Mouse (Mus musculus) embryonic fibroblast, embryonic 13.5 days (primary cell): ENCODE results near the gene Gimap9. TPM values are rescaled to one million over a fixed set of nuclear protein-coding genes. Genes with fewer than 3 reads are reported as not detected.

Experiments
- H3K27ac ChIP-seq: 2 replicates; pipeline ENCODE4 v1.5.1; 2012; ENCODE audit warnings: low read length, control low read depth, inconsistent platforms; ENCODE audit not compliant: insufficient read depth
- H3K4me1 ChIP-seq: 2 replicates; pipeline ENCODE4 v1.6.1; 2011; ENCODE audit warnings: low read length; ENCODE audit not compliant: control insufficient read depth, insufficient read depth
- H3K4me3 ChIP-seq: 2 replicates; pipeline ENCODE4 v1.5.1; 2011; ENCODE audit warnings: mild to moderate bottlenecking, control low read depth, low read length; ENCODE audit not compliant: insufficient read depth
- CTCF ChIP-seq: IDR thresholded peaks from 2 replicates; pipeline ENCODE4 v1.5.1; 2011; ENCODE audit warnings: mild to moderate bottlenecking, control low read depth, low read length, moderate library complexity, borderline replicate concordance; ENCODE audit not compliant: insufficient read depth
- POLR2A ChIP-seq: IDR thresholded peaks from 2 replicates; pipeline ENCODE4 v1.6.1; 2011; ENCODE audit warnings: low read depth, mild to moderate bottlenecking, control low read depth, low read length, moderate library complexity
- polyA plus RNA-seq: library from polyadenylated mRNA; stranded (reverse); fragments of >200 nt; gene quantifications from 2 replicates; pipeline ENCODE4 v1.2.4, GENCODE M21; 2011; ENCODE audit warnings: low read depth; ENCODE audit not compliant: missing spikeins, insufficient read length

Gene Gimap9
- polyA plus RNA-seq, 1 experiment, result 1.7 TPM

DNA sequence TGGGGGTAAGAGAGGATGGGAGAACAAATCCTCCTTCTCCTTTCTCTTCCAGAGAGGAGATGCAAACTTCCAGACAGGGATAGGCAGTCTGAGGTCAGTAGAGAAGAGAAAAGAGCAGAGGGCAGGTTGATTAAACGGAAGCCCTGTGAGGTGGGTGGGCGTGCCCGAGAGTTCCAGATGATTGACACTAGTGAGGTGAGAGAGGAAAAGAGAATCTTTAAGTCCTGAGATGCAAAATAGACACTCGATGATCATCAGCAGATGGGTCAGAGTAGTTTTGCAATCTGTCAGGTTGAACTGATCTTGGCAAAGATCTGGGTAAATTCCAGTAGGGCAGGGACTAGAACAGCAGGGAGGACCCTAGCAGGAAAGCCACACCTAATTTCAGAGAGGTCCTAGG is 11.2 kb upstream of the Gimap9 start:
- H3K4me1 ChIP-seq, result no peaks in the 10 kb centered on the region

DNA sequence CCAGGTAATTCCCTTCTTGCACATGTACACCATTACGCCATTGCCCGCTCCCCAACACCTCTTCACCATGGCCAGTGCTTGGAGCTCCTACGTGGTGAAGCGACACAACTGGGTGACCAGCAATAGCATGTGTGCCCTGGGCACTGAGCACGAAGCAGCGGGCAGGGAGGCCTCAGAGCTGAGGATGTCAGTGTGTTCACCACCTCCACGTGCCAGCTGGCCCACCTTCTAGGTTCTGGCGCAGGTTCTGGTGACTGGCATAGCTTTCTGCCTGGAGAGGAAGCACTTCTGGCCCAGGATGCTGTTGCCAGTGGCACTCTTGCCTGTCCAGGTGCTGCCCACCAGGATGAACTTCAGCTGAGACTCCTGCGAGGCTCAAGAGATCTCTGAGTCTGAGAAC is 10.5 kb upstream of the Gimap9 start:
- no peak overlapping the region for H3K27ac ChIP-seq
- H3K4me3 ChIP-seq, result no peak overlapping the region
- no peak for TF ChIP-seq CTCF
- TF ChIP-seq POLR2A, result no peak
- H3K4me1 ChIP-seq, result no peaks in the 10 kb centered on the region

More for the DNA sequence above, 11.2 kb upstream of the Gimap9 start:
- no peak for TF ChIP-seq POLR2A
- TF ChIP-seq CTCF, result no peak
- Histone ChIP-seq H3K27ac (no peak overlapping the region), H3K4me3 (no peak overlapping the region)

DNA sequence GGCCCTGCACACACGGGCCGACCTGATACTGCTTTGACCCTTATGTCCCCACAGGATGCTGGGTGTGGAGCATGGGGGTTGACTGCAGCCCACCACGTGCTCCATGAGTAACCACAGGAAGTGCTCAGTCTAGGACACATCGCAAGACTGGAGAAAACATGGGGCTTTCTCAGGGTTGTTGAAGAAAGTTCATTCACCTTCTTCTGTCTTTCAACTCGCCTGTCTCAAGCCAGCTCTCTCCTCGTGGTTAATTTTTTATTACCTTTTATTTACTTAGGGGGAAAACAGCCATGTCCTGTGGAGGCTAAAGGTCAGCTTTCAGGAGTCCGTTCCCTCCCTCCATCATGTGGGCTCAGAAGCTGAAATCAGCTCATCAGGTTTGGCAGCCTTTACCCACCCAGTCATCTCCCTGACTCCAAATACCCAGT is 9.8 kb upstream of the Gimap9 start:
- H3K27ac ChIP-seq, result no peak overlapping the region
- TF ChIP-seq POLR2A (no peak), CTCF (no peak)
- no peaks in the 10 kb centered on the region for H3K4me1 ChIP-seq
- no peak overlapping the region for H3K4me3 ChIP-seq

DNA sequence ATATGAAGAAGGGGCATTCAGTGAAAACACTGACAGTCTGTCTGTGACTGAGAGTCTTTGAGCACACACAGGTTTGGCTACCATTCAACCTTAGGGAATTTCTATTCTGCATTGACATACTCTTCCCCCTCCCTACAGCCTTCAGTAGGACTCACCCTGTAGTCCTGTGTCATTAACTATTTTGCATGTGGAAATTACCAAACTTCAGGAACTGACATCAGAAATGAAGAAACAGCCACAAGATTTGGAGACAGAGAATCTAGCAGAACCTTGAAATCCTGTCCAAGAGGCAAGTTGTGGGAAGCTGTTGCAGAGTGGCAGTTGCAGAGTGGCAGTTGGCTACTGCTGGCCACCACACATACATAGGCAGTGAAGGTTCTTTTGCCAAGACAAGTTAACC is 7.9 kb upstream of the Gimap9 start:
- no peak overlapping the region for H3K27ac ChIP-seq
- H3K4me3 ChIP-seq, result no peak overlapping the region
- TF ChIP-seq CTCF (no peak), POLR2A (no peak)
- no peaks in the 10 kb centered on the region for H3K4me1 ChIP-seq

DNA sequence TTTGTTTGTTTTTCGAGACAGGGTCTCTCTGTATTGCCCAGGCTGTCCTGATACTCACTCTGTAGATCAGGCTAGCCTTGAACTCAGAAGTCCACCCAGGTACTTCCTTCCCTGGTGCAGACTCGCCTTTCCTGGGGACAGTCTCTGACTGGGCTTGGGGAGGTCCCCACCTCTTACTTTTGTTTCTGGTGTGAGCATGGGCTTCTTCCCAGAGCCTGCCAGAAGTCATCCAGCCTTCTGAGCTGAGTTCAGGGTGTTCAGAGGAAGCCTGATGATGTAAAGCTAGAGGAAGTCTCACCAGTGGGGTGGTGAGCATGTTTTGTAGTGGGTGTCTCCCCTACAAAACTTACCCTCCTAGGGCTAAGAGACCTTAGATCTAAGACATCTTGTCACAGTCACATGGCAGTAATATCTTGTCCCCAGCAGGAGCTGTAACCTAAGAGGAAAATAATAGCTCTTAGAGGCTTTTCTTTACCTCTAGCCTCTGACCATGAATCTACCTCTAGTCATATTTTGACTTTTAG is 6.4 kb upstream of the Gimap9 start:
- TF ChIP-seq POLR2A (no peak), CTCF (no peak)
- Histone ChIP-seq H3K4me1 (no peaks in the 10 kb centered on the region), H3K4me3 (no peak overlapping the region), H3K27ac (no peak overlapping the region)

DNA sequence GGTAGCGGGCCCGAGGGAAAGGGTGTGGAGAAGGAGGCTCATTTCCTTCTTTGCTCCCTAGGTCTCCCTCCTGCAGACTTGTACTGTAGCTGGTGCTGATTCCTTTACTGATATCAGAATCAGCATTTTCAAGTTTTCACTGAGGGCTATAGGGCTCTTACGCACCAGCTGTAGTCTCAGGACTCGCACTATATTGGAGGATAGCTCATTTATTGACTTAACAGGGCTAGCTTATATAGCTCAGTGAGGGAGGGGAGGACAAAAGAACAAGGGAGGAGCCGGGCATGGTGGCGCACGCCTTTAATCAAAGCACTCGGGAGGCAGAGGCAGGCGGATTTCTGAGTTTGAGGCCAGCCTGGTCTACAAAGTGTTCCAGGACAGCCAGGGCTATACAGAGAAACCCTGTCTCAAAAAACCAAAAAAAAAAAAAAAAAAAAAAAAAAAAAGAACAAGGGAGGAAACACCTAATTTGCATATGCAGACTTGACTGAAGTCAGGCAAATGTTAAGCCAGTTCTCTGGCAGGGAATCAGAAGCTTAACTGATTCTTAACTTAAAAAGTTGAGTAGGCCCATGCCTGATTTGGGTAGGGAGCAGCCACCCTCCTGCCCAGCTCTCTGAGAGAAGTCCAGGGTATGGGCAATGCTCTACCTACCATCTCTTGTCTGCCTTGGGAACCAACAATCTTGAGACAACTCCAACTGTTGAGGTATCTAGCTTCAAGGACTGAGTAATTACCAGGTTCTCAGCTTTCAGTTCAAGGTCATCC is 1.5 kb upstream of the Gimap9 start:
- H3K27ac ChIP-seq, result no peak overlapping the region
- H3K4me3 ChIP-seq, result no peak overlapping the region
- TF ChIP-seq CTCF (no peak), POLR2A (no peak)
- H3K4me1 ChIP-seq, result no peaks in the 10 kb centered on the region

DNA sequence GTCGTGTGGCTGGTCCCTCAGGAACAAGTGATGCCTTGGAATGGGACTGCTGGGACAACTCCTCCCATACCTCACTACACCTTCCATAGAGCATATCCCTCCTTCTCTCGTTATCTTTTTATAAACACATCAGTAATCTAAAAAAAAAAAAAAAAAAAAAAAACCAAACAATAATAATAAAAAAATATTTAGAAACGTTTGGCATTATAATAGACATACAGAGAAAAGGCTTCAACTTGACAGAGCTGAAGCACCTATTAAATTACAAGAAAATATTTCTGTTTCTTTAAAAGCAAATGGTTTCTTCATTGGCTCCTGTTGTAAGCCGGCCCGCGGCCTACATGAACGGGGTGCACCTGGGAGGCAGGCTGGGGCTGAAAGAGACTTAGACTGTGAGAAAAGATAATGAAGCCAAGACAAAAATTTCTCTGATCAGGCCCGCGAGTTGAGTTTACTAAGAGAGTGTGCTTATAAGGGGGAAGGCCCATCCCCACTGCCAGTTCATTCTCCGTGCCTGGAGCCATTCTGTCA is 464 bp upstream of the Gimap9 start:
- Histone ChIP-seq H3K4me3 (no peak overlapping the region), H3K4me1 (no peaks in the 10 kb centered on the region), H3K27ac (no peak overlapping the region)
- TF ChIP-seq POLR2A (no peak), CTCF (no peak)

DNA sequence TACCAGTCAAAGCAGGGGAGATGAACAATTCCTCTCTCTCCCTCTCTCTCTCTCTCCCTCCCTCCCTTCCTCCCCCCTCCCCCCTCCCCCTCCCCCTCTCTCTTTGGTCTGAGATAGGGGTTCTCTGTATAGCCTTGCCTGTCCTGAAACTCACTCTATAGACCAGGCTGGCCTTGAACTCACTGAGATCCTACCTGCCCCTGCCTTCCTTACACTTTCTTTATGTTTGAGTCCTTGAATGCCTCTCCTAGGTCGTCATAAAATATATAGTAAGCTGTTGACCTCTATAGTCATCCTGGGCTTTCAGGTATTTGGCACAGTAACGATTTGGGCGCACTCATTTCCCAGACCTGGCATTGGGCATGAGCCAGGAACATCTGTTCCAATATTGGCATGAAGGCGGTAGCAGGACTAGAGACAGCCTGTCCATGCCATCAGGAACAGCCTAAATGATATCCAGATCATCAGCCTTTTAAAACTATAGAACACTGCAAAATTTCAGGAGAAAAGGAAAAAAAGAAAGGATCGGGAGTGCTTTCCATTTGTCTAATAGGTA is 1.0 kb downstream of the Gimap9 start:
- H3K4me3 ChIP-seq, result no peak overlapping the region

DNA sequence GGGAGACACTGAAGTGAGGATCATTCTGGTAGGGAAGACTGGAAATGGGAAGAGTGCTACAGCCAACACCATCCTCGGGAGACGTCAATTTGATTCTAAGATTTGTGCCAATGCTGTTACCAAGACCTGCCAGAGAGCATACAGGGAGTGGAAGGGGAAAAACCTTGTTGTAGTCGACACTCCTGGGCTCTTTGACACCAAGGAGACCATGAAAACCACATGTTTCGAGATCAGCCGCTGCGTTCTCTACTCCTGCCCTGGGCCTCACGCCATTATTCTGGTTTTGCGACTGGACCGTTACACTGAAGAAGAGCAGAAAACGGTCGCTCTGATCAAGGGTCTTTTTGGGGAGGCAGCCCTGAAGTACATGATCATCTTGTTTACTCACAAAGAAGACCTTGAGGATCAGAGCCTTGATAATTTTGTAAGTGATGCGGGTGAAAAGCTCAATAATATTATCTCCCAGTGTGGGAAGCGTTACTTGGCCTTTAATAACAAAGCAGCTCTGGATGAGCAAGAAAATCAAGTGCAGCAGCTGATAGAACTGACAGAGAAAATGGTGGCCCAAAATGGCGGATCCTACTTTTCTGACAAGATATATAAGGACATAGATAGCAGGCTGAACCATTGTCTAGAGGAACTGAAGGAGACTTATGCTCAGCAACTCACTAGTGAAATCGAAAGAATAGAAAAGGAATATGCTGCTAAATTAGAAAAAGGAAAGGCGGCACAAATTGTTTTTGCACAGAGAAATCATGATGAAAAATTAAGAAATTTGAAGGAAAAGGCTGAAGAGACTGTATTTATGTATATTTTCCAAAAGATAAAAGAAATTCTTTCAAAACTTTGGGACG is 1.8 kb downstream of the Gimap9 start:
- Histone ChIP-seq H3K4me1 (no peaks in the 10 kb centered on the region), H3K4me3 (no peak overlapping the region), H3K27ac (no peak overlapping the region)
- TF ChIP-seq POLR2A (no peak), CTCF (no peak)

More for the DNA sequence above, 1.0 kb downstream of the Gimap9 start:
- H3K4me1 ChIP-seq, result no peaks in the 10 kb centered on the region
- TF ChIP-seq POLR2A (no peak), CTCF (no peak)
- no peak overlapping the region for H3K27ac ChIP-seq
